Mouse (Mus musculus) testis, adult 10 weeks (tissue): ENCODE data around the gene Rmdn3. TPM values are rescaled to one million over a fixed set of nuclear protein-coding genes. Genes with fewer than 3 reads are reported as not detected.

Experiments
- polyA plus RNA-seq: library from polyadenylated mRNA; stranded (reverse); fragments of 350-450 nt; fragmentation: Illumina TruSeq; extraction: RNeasy Lipid Tissue Mini Kit (QIAGEN cat#74804); gene quantifications from one replicate; pipeline ENCODE4 v1.2.3, GENCODE M21; 2014; ENCODE audit warnings: low read depth, low replicate concordance

The Rmdn3 gene
- 14.5 TPM for polyA plus RNA-seq

DNA sequence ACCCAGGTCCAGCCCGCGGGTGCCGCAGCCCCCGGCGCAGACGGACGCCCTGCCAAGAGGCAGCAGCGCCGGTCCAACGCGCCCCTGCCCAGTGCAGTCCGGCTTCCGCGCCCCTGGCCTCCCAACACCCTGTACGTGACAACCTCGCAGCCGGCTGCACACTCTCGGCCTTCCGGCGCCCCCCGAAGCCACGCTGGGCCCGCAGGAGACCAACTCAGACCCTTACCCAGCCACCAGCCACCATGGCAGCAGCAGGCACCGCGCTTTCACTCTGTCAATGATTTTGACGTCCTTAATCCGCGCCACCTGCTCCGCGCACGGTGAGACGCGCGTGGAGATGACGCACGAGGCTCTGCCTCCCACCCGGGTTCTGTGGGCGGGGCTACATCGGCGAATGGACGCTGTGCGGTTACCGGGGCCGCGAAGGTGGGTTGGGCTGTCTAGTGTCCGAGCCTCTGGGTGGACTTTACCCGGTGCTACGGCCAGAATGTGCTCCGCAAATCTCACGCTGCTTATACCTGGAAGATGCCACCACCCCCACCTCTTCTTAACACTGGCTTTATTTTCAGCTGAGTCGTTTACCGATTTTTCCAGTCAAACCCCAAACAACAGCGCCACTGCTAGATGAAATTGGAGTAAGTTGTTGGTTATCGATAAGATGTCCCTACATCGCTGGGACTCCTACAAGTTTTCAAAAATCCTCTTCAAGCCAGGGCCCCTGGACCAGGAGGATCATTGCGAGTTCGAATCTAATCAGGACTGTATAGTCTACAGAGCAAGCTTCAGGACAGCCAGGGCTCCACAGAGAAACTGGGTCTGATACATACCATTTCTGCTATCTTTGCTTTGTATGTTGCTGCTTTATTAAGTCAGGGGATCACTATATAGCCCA is at the start of gene Rmdn3:
Rmdn3 (minus strand) TSS at position 354 of the 892 bp plus-strand sequence.

DNA sequence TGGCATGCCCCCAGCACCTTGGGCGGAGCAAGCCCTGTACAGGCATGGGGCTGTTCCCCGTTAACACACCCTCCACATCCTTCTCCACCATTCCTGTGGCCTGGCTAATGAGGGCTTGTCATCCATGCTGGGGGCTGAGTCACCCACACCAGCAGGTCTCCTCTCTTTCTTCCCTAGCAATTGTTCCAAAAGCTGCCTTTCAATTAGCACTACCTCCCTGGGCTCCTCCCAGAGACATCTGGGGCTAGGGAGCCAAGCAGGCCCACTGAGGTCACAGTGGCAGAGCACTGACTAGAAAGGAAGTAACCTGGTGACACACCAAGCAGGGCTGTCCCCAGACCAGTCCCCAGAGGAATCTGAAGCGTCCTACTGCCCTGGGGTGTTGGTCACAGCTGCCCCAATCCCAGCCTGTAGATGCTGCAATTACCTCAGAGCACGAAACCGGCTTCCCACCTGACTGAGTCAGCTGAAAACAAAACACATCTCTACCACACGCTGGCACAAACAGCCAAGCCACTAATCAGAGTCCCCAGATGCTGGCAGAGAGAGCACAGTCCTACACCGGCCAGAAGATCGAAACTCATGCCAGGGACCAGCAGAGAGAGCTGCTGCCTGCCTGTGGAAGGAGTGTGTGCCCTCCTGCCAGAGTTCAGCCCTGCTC is 17.3 kb upstream of the Rmdn3 start, which contains the start of gene Gm14137:
Gm14137 (plus strand) TSS at position 519 of the 661 bp plus-strand sequence.

DNA sequence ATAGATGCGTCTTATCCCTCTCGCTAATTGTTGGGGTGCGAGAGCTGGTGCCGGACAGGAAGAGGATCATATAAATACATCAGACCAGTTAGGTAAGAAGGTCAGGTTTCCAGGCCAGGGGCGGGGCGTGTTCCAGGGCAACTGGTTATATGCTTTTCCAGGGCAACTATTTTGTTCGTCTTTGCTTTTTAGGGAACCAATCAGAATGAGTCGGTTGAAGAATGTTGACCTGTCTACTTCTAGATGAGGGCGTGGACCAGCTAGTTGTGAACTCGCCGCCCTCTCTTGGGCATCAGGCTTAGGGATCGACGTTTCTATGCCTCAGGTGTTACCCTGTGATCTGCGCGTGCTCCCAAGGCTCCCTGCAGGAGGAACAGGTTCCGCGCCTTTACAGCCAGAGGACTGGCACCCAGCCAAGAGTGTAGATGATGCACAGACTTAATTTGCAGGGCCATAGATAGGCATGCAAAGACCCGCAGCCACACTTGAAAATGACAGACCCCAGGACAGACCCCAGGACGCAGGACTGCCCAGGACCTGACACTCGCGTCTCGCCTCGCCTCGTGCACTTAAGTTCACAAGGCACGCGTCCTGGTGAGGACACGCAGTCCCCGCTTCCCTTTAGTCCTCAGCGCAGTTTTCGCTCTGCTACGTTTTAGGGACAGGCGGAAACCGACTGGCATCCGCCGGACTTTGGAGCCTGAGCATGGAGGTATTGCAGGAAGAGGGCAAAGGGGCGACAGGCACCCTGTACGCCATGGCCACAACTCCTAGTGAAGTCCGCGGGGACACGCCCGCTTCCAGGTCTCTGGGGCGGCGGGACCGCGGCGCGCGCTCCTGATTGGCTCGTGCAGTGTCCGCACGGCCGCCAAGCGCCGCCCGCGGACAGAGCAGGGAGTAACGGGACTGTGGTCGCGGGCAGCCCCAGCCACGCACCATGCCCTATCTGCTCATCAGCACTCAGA is 10.3 kb upstream of the Rmdn3 start, which contains the start of gene Gchfr:
Gchfr (plus strand) TSS at position 873 of the 965 bp plus-strand sequence.

DNA sequence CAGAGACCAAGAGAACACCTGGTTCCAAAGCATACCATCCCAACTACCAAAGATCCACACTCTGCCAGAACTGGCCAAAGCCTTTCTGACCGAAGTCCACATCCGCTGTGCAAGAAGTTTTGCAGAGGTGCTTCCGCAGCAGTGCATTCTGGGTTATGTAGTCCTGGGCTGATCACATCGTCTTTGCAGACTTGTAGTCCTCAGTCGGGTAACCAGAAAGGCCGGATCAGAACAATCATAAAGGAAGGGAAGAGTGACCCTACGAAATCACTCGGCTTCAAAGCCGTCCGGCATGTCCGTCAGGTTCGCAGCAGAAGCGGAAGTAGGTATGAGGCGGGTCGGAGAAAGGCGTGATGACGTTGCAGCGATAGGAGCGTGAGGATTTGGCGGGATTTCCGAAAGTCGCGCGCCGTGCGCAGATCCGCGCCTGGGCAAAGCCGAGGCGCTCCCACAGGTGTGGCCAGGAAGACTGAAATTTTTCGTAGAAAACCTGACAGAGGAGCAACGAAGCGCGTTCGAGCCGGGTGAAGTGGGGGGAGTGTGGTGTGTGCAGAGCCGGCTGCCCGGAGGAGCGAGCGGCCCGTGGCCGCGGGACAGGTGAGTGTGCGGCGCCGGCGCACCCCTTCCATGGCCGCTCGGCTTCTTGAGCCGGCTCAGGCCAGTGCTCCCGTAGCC is 44.3 kb downstream of the Rmdn3 start, which contains the start of gene Rad51:
Rad51 (plus strand) TSS at position 356 of the 675 bp plus-strand sequence.

Other genes with a start within 250 kb of the Rmdn3 start
- gene Chst14, start 230.5 kb downstream of the Rmdn3 start, polyA plus RNA-seq, result 0.49 TPM
- 3.9 TPM for gene Ccdc32, start 127.6 kb downstream of the Rmdn3 start, polyA plus RNA-seq
- gene Rpusd2, start 122.2 kb downstream of the Rmdn3 start, polyA plus RNA-seq, result 1.6 TPM
- gene Knl1, start 109.9 kb downstream of the Rmdn3 start, polyA plus RNA-seq, result 43.1 TPM
- 14.1 TPM for gene Rad51, start 44.2 kb downstream of the Rmdn3 start, polyA plus RNA-seq
- gene Gchfr, start 10.7 kb upstream of the Rmdn3 start, polyA plus RNA-seq, result not detected
- gene Gm14137, start 17.5 kb upstream of the Rmdn3 start, polyA plus RNA-seq, result 2.0 TPM
- 7.9 TPM for gene Zfyve19, start 51.6 kb upstream of the Rmdn3 start, polyA plus RNA-seq
- gene Dnajc17, start 51.8 kb upstream of the Rmdn3 start, polyA plus RNA-seq, result 1.3 TPM
- gene Ppp1r14d, start 72.9 kb upstream of the Rmdn3 start, polyA plus RNA-seq, result not detected
- 1.6 TPM for gene Spint1, start 80.3 kb upstream of the Rmdn3 start, polyA plus RNA-seq
- 0.31 TPM for gene Rhov, start 114.2 kb upstream of the Rmdn3 start, polyA plus RNA-seq
- gene Vps18, start 131.7 kb upstream of the Rmdn3 start, polyA plus RNA-seq, result 0.31 TPM
- not detected for gene Dll4, start 168.8 kb upstream of the Rmdn3 start, polyA plus RNA-seq
- 0.21 TPM for gene Chac1, start 194.2 kb upstream of the Rmdn3 start, polyA plus RNA-seq